Mouse (Mus musculus) kidney, postnatal 14 days (tissue): ENCODE data around the gene 4930512M02Rik.
"Not testable (repeated sequence)": the region's sequence is repeated elsewhere in the genome, so short reads cannot be mapped to it uniquely, and the experiment has no call there.

ENCODE experiments used
- DNase-seq: peaks from one replicate; pipeline ENCODE4 v3.0.0; 2022; ENCODE audit warnings: mixed read lengths

The 4930512M02Rik gene

GRCm38 (mm10) chr11:11627735-11628134, at the start of gene 4930512M02Rik:
Gene 4930512M02Rik (minus strand): TSS chr11:11627835.
- not testable (repeated sequence) for DNase-seq

GRCm38 (mm10) chr11:11677165-11677564, 49.5 kb upstream of the 4930512M02Rik start:
- no peak for DNase-seq

- DNase-seq = no peak
These were observed 48.6 kb upstream of the 4930512M02Rik start for GRCm38 (mm10) chr11:11676068-11676741.

GRCm38 (mm10) chr11:11675063-11675462, 47.4 kb upstream of the 4930512M02Rik start:
- no peak for DNase-seq

GRCm38 (mm10) chr11:11672974-11673373, 45.3 kb upstream of the 4930512M02Rik start:
- DNase-seq = no peak

GRCm38 (mm10) chr11:11667922-11668290, 40.3 kb upstream of the 4930512M02Rik start:
- DNase-seq = no peak

- DNase-seq = no peak
These were observed 39.8 kb upstream of the 4930512M02Rik start for GRCm38 (mm10) chr11:11667254-11667921.

- no peak for DNase-seq
These were observed 33.0 kb upstream of the 4930512M02Rik start for GRCm38 (mm10) chr11:11660651-11661050.

GRCm38 (mm10) chr11:11658834-11659233, 31.2 kb upstream of the 4930512M02Rik start:
- DNase-seq = no peak

GRCm38 (mm10) chr11:11657634-11658033, 30.0 kb upstream of the 4930512M02Rik start:
- no peak for DNase-seq

- DNase-seq = no peak
These were observed 29.4 kb upstream of the 4930512M02Rik start for GRCm38 (mm10) chr11:11656995-11657530.

GRCm38 (mm10) chr11:11656388-11656787, 28.8 kb upstream of the 4930512M02Rik start:
- DNase-seq = no peak

GRCm38 (mm10) chr11:11644303-11644702, 16.7 kb upstream of the 4930512M02Rik start:
- no peak for DNase-seq

GRCm38 (mm10) chr11:11624073-11624705, 3.4 kb downstream of the 4930512M02Rik start:
- DNase-seq = no peak

- no peak for DNase-seq
These were observed 18.4 kb downstream of the 4930512M02Rik start for GRCm38 (mm10) chr11:11609243-11609642.

GRCm38 (mm10) chr11:11587327-11587726, 40.3 kb downstream of the 4930512M02Rik start:
- DNase-seq = no peak

- no peak for DNase-seq
These were observed 41.2 kb downstream of the 4930512M02Rik start for GRCm38 (mm10) chr11:11586423-11586822.

- DNase-seq = no peak
These were observed 53.9 kb downstream of the 4930512M02Rik start for GRCm38 (mm10) chr11:11573691-11574090.

GRCm38 (mm10) chr11:11570747-11571146, 56.9 kb downstream of the 4930512M02Rik start:
- no peak for DNase-seq

- no peak for DNase-seq
These were observed 58.0 kb downstream of the 4930512M02Rik start for GRCm38 (mm10) chr11:11569466-11570132.

GRCm38 (mm10) chr11:11568033-11568432, 59.6 kb downstream of the 4930512M02Rik start:
- no peak for DNase-seq

GRCm38 (mm10) chr11:11565146-11565820, 62.4 kb downstream of the 4930512M02Rik start:
- no peak for DNase-seq
